ENCODE assay signal across 19 mouse cellular contexts in the genomic region with DNA sequence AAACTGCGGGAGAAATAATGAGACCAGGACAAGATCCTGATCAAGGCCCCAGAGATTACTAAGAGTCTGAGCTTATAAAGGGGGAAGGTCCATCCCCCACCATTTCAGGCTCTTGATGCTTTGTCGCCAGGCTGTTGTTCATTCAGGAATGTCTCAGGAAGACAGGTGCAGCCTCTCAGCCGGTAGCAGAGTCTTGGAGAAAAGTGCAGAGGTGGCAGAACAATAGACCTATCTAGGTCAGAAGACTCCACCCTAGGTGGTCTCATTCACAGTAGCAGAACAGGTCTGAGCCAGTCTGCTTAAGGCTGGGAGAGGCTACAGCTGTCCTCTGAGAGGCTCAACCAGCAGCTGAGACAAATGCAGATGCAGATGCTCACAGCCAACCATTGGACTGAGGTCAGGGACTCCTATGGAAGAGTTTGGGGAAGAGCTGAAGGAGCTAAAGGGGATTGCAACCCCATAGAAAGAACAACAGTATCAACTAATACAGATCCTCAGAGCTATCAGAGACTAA. TPM values are rescaled to one million over a fixed set of nuclear protein-coding genes. Genes with fewer than 3 reads are reported as not detected.
"Had no signal": no experiment of that assay in that cellular context is flagged by ENCODE, and none has a peak within 500 bp of the region (broad histone marks: within the 10 kb centered on the region; RNA-seq: fewer than 3 reads in every experiment).

No protein-coding gene starts in this region.

- H3K4me3 ChIP-seq: layer of hippocampus, adult 2 months; lung, embryonic 15.5 days; megakaryocyte, embryonic 14.5 days; midbrain, embryonic 10.5 days; midbrain, embryonic 13.5 days; myocyte; neural tube, embryonic 13.5 days had no signal

- H3K36me3 ChIP-seq: lung, embryonic 15.5 days; midbrain, embryonic 10.5 days; midbrain, embryonic 13.5 days; neural tube, embryonic 13.5 days had no signal

- H3K4me1 ChIP-seq: lung, embryonic 15.5 days; megakaryocyte, embryonic 14.5 days; midbrain, embryonic 10.5 days; midbrain, embryonic 13.5 days; neural tube, embryonic 13.5 days had no signal

- H3K9me3 ChIP-seq: lung, embryonic 15.5 days; megakaryocyte, embryonic 14.5 days; midbrain, embryonic 10.5 days; midbrain, embryonic 13.5 days; neural tube, embryonic 13.5 days had no signal

- DNase-seq: kidney, adult 18-20 months; kidney, postnatal 25 days; layer of hippocampus, adult 9-11 months; lung, adult 18-20 months; lung, postnatal 10 days; lung, postnatal 36 days; right cerebral cortex, postnatal 25 days; thymus, postnatal 25 days had no signal

- H3K27me3 ChIP-seq: lung, embryonic 15.5 days; megakaryocyte, embryonic 14.5 days; midbrain, embryonic 13.5 days; neural tube, embryonic 13.5 days had no signal

- H3K27ac ChIP-seq: kidney, postnatal 0 days; layer of hippocampus, adult 2 months; liver, embryonic 14.5 days; lung, embryonic 15.5 days; midbrain, embryonic 10.5 days; midbrain, embryonic 13.5 days; neural tube, embryonic 13.5 days had no signal

- H3K9ac ChIP-seq: liver, embryonic 14.5 days; lung, embryonic 15.5 days; midbrain, embryonic 13.5 days; neural tube, embryonic 13.5 days had no signal

RNA-seq across cellular contexts. Expression of a gene that starts 13.8 kb away (rescaled TPM):
- total RNA-seq: monocyte, adult 5-6 weeks; neutrophil, adult 5-6 weeks had no signal
